Mouse (Mus musculus): Measurements from ENCODE around the gene Hoxd10.

GRCm38 (mm10) chr2:74658667-74659371 lies 32.9 kb upstream of the Hoxd10 start:
- no peak for TF ChIP-seq POLR2A (IDR thresholded peaks at IDR 0.05; ENCODE audit: borderline replicate concordance, insufficient read depth, low read length)
- no peak for TF ChIP-seq CTCF (IDR thresholded peaks at IDR 0.05; ENCODE audit: borderline replicate concordance, insufficient read depth, low read depth, low read length)

Data from cerebellum, adult 2 months (tissue).